Mouse (Mus musculus): ENCODE measurements at regions not wholly inside any gene's neighbourhood (a gene's known extent, or its start where the extent isn't known, plus 50 kb on each side); places are given as distances from the start of the nearest gene placed in this dataset.

- H3K4me3 ChIP-seq, result no peak overlapping the region
- H3K4me2 ChIP-seq, result no peak overlapping the region
- H3K9ac ChIP-seq, result no peak overlapping the region
- no peak for ATAC-seq (ENCODE audit: extremely low read depth, insufficient number of reproducible peaks, low FRiP score, low TSS enrichment)
- H3K4me1 ChIP-seq, result peaks cover 16% of the 10 kb centered on the region
- peaks cover 23% of the 10 kb centered on the region for H3K27me3 ChIP-seq (replicated peaks)
- H3K27ac ChIP-seq (replicated peaks), result no peak overlapping the region
- no peaks in the 10 kb centered on the region for H3K36me3 ChIP-seq
- no peaks in the 10 kb centered on the region for H3K9me3 ChIP-seq
- WGBS, result 84% methylated on average over 2 of the region's 2 CpGs
These were observed 89.0 kb downstream of the 2410131K14Rik start for GRCm38 (mm10) chr5:118334054-118334453.

DNA sequence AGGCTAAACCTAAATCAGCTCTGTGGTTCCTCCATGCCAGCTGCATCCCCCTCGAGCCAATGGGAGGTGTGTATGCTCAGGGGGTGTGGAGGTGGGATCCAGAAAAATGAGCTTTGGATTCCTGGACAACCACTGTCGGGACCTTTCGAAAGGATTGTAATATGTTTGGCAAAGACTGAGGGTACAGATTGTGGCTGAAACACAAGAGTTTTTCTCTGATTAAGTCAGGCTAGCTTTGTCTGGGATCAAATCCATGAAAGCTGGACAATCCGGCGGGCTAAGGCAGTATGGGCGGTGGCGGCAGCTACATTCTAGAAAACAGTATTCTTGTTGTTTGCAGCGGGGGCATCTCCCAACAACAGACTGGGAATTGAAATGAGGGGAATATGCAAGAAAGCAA, 93.2 kb downstream of the 2410131K14Rik start:
- Histone ChIP-seq H3K27ac (replicated peaks) (no peak overlapping the region), H3K4me2 (no peak overlapping the region), H3K9ac (no peak overlapping the region), H3K4me1 (peaks cover 10% of the 10 kb centered on the region), H3K9me3 (no peaks in the 10 kb centered on the region), H3K4me3 (no peak overlapping the region), H3K36me3 (no peaks in the 10 kb centered on the region), H3K27me3 (replicated peaks) (0 out of 2 replicates have a peak, but pooled peaks cover 5% of the 10 kb centered on the region)
- 83% methylated on average over 8 of the region's 8 CpGs for WGBS
- ATAC-seq (ENCODE audit: extremely low read depth, insufficient number of reproducible peaks, low FRiP score, low TSS enrichment), result no peak

DNA sequence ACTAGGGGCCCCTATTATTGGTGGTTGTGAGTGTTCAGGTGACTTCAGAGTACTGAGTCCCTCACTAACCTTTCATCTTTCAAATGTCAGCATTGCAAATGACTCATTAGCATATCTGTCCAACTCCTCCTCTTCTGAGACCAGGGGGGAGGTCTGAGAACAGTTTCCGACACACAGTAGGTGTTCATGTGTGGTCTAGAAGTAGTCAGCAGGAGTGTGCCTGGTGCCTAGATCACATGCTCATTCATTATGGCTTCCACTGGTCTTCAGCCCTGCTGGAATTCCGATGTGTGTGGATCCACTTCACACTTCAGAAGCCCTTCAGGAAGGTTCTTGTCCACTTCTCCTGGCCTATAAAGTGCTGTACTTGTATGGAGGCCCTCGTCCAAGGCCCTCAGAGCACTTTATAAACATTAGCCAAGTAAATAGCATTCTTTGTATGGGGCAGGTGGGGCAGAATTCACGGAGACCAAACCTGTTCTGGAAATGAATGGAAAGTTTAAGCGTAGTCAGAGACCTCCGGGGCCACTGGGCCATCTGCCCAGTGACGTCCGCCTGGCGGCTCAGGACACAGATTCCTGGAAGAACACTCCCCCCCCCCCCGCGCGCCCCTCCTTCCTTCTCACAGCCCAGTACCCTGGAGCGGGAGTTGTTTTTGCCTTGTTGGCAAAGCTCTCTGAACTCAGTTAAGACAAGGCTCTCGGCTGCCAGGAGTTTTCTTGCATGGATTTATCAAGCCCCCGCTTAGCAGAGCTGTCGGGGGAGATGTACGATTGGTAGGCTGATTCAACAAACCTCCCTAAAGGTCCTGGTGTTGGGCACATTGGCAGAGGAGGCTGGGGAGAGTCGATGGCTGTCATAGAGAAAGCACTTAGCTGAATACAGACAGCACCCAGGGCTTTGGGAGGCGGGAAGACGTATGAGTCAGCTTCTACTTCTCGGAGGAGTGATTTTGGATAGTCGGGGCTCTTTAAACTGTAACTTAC, 94.9 kb downstream of the 2410131K14Rik start:
- no peaks in the 10 kb centered on the region for H3K36me3 ChIP-seq
- peak overlapping the region; percentile 29 for H3K4me2 ChIP-seq
- no peak overlapping the region for H3K4me3 ChIP-seq
- no peaks in the 10 kb centered on the region for H3K9me3 ChIP-seq
- peak overlapping the region; percentile 33 for H3K27ac ChIP-seq (replicated peaks)
- ATAC-seq (ENCODE audit: extremely low read depth, insufficient number of reproducible peaks, low FRiP score, low TSS enrichment), result no peak; the same call in 1 of the 2 replicates
- H3K27me3 ChIP-seq (replicated peaks), result 0 out of 2 replicates have a peak, but pooled peaks cover 5% of the 10 kb centered on the region
- H3K9ac ChIP-seq, result peak overlapping the region; percentile 24
- peaks cover 27% of the 10 kb centered on the region for H3K4me1 ChIP-seq
- 34% methylated on average over 22 of the region's 22 CpGs for WGBS

DNA sequence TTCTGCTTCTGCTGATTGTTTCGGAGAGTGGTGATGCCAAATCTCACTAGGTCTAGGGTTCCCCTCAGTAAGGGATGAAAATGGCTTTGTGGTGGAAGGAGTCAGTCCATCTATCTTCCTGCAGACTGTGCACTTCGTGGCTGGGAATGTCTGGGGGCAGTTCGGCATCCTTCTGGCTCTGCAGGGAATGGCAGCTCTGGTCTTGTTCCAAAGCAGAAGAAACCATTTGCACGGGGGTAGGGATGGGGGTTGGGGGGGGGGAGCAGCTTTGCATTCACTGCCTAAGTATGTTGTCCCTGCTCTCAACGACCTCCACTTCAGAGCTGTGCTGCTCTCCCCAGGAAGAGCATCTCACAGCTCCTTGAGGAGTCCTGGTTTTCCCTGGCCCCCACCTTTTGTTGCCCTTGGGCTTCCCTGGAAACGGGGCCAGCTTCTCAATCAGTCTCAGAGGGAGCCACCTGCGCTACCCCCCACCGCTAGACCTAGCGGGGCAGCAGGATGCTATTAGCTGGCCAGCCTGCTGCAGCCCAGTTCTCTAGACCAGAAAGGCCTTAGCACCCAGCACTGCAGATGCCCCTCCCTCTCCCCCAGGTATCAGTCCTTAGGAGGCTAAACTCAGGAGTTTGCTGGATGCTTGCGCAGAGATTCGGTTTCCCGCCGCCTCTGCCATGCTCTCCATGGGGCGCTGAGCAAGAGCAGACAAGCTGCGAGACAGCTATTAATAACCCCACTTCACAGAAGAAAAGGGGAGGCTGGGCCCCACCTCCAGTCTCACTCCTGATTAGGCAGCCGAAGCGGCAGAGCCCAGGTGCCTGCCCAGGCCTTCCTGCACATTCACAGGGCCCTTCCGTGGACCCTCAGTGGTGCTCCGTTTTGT, 98.7 kb downstream of the 2410131K14Rik start:
- Histone ChIP-seq H3K27ac (replicated peaks) (peak overlapping the region; percentile 48), H3K27me3 (replicated peaks) (0 out of 2 replicates have a peak, but pooled peaks cover 5% of the 10 kb centered on the region), H3K36me3 (no peaks in the 10 kb centered on the region), H3K4me3 (peak overlapping the region; percentile 25), H3K9ac (peak overlapping the region; percentile 42), H3K9me3 (no peaks in the 10 kb centered on the region), H3K4me1 (peaks cover 27% of the 10 kb centered on the region), H3K4me2 (peak overlapping the region; percentile 64)
- 8% methylated on average over 19 of the region's 19 CpGs for WGBS
- no peak for ATAC-seq (ENCODE audit: extremely low read depth, insufficient number of reproducible peaks, low FRiP score, low TSS enrichment)

- H3K27ac ChIP-seq (replicated peaks), result no peak overlapping the region
- H3K4me3 ChIP-seq, result no peak overlapping the region
- no peaks in the 10 kb centered on the region for H3K36me3 ChIP-seq
- no peak overlapping the region for H3K9ac ChIP-seq
- H3K9me3 ChIP-seq, result no peaks in the 10 kb centered on the region
- peaks cover 20% of the 10 kb centered on the region for H3K4me1 ChIP-seq
- WGBS, result 78% methylated on average over 3 of the region's 3 CpGs
- ATAC-seq (ENCODE audit: extremely low read depth, insufficient number of reproducible peaks, low FRiP score, low TSS enrichment), result no peak
- H3K4me2 ChIP-seq, result no peak overlapping the region
- H3K27me3 ChIP-seq (replicated peaks), result 0 out of 2 replicates have a peak, but pooled peaks cover 5% of the 10 kb centered on the region
These were observed 100.2 kb downstream of the 2410131K14Rik start for GRCm38 (mm10) chr5:118345226-118345625.

DNA sequence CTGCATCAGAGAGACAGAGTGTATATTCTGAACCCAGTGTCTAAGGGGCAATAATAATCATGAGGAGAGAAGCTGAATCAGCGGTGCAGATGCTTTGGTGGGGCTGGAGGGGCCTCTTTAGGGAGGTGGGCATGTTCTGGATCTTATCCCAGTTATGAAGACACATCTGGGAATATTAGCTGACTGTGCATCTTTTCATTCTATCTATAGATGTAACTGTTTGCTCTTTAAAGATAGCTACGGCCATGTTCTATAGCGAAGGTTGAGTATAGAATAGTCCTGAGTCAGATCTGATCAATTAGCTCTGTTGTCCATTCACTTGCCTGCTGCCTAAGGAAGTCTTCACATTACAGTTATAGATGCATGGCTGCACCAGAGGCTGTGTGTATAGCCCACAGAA, 104.0 kb downstream of the 2410131K14Rik start:
- no peaks in the 10 kb centered on the region for H3K27me3 ChIP-seq (replicated peaks)
- H3K9ac ChIP-seq, result no peak overlapping the region
- 88% methylated on average over 3 of the region's 3 CpGs for WGBS
- H3K4me2 ChIP-seq, result no peak overlapping the region
- H3K4me3 ChIP-seq, result no peak overlapping the region
- H3K4me1 ChIP-seq, result peaks cover 17% of the 10 kb centered on the region
- H3K27ac ChIP-seq (replicated peaks), result no peak overlapping the region
- ATAC-seq (ENCODE audit: extremely low read depth, insufficient number of reproducible peaks, low FRiP score, low TSS enrichment), result no peak
- H3K9me3 ChIP-seq, result no peaks in the 10 kb centered on the region; the same call in 1 of the 2 replicates
- H3K36me3 ChIP-seq, result no peaks in the 10 kb centered on the region

DNA sequence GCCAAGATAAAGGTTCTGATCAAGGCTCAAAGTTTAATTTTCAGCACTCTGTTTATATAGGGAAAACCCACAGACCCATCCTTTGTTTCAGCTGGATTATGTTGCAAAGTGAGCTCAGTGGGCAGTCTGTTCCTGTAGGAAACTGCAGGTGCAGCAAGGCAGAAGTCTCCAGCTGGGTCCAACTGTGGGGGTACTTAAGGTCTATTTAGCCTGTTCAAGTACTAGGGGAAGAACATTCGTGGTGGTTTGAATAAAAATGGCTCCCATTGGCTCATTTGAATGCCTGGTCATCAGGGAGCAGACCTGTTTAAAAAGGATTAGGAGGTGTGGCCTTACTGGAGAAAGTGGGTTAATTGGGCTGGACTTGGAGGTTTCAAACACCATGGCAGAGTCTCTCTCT, 106.3 kb downstream of the 2410131K14Rik start:
- 53% methylated on average over 1 of the region's 1 CpGs for WGBS

GRCm38 (mm10) chr5:118352142-118352541, 107.1 kb downstream of the 2410131K14Rik start:
- ATAC-seq (ENCODE audit: extremely low read depth, insufficient number of reproducible peaks, low FRiP score, low TSS enrichment), result no peak
- H3K27ac ChIP-seq (replicated peaks), result no peak overlapping the region
- no peaks in the 10 kb centered on the region for H3K27me3 ChIP-seq (replicated peaks)
- H3K4me2 ChIP-seq, result no peak overlapping the region
- H3K4me3 ChIP-seq, result no peak overlapping the region
- no peaks in the 10 kb centered on the region for H3K36me3 ChIP-seq
- H3K4me1 ChIP-seq, result peaks cover 29% of the 10 kb centered on the region
- H3K9ac ChIP-seq, result no peak overlapping the region
- 80% methylated on average over 4 of the region's 4 CpGs for WGBS
- H3K9me3 ChIP-seq, result no peaks in the 10 kb centered on the region; the same call in 1 of the 2 replicates

More for the DNA sequence above, 106.3 kb downstream of the 2410131K14Rik start:
- no peak overlapping the region for H3K4me2 ChIP-seq
- H3K27ac ChIP-seq (replicated peaks), result no peak overlapping the region
- no peak for ATAC-seq (ENCODE audit: extremely low read depth, insufficient number of reproducible peaks, low FRiP score, low TSS enrichment)
- H3K4me1 ChIP-seq, result peaks cover 28% of the 10 kb centered on the region
- H3K27me3 ChIP-seq (replicated peaks), result no peaks in the 10 kb centered on the region
- no peak overlapping the region for H3K4me3 ChIP-seq
- no peaks in the 10 kb centered on the region; the same call in 1 of the 2 replicates for H3K9me3 ChIP-seq
- no peak overlapping the region for H3K9ac ChIP-seq
- no peaks in the 10 kb centered on the region for H3K36me3 ChIP-seq

- Histone ChIP-seq H3K36me3 (no peaks in the 10 kb centered on the region), H3K9ac (no peak overlapping the region), H3K4me3 (no peak overlapping the region), H3K27me3 (replicated peaks) (0 out of 2 replicates have a peak, but pooled peaks cover 2% of the 10 kb centered on the region), H3K4me2 (no peak overlapping the region), H3K9me3 (no peaks in the 10 kb centered on the region; the same call in 1 of the 2 replicates), H3K4me1 (peaks cover 29% of the 10 kb centered on the region), H3K27ac (replicated peaks) (no peak overlapping the region)
- ATAC-seq (ENCODE audit: extremely low read depth, insufficient number of reproducible peaks, low FRiP score, low TSS enrichment), result no peak
- WGBS, result 25% methylated on average over 6 of the region's 6 CpGs
These were observed 108.0 kb downstream of the 2410131K14Rik start for GRCm38 (mm10) chr5:118353061-118353460.

DNA sequence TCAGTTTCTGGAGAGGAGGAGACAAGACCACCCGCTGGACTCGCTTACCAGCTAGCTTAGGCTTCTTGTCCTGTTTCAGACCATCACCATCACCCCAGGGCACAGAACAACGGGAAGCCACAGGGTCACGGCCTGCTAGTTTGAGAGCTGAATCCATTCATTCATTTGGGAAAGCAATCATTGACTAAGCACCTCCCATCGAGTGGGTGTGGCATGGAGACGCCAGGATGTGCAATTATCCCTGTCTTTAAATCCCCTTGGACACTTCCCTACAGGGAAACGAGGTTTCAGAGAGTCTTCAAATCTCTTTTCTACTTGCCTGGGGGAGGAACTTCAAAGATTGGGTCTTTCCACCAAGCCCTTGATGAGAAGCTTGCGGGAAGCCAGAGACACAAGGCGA, 108.7 kb downstream of the 2410131K14Rik start:
- no peak overlapping the region for H3K4me3 ChIP-seq
- WGBS, result 31% methylated on average over 9 of the region's 9 CpGs
- H3K4me2 ChIP-seq, result peak overlapping the region; percentile 25
- H3K4me1 ChIP-seq, result peaks cover 29% of the 10 kb centered on the region
- no peaks in the 10 kb centered on the region; the same call in 1 of the 2 replicates for H3K9me3 ChIP-seq
- H3K36me3 ChIP-seq, result no peaks in the 10 kb centered on the region
- H3K27me3 ChIP-seq (replicated peaks), result 0 out of 2 replicates have a peak, but pooled peaks cover 2% of the 10 kb centered on the region
- H3K27ac ChIP-seq (replicated peaks), result 0 out of 2 replicates have a peak overlapping the region, but pooled peaks have one; percentile 24
- no peak for ATAC-seq (ENCODE audit: extremely low read depth, insufficient number of reproducible peaks, low FRiP score, low TSS enrichment)
- H3K9ac ChIP-seq, result no peak overlapping the region

DNA sequence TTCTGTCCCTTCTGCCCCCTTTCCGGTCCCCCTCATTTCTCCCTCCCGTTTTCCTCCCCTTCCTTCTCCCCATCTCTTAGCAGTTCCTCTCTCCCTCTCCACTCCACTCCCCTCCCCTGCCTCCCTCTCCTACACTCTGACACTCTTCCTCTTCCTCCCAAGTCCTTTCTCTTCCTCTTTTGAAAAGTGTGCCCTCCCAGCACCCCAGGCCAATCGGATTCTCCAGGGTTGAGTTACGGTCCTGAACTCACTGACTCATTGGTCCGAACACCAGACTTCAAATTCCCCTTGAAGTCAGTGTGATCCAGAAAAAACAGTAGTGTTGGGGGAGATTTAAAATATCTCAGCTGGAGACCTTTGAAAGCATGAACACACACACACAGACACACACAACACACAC, 109.1 kb downstream of the 2410131K14Rik start:
- Histone ChIP-seq H3K4me1 (peaks cover 29% of the 10 kb centered on the region), H3K36me3 (no peaks in the 10 kb centered on the region), H3K27me3 (replicated peaks) (0 out of 2 replicates have a peak, but pooled peaks cover 2% of the 10 kb centered on the region), H3K27ac (replicated peaks) (0 out of 2 replicates have a peak overlapping the region, but pooled peaks have one; percentile 24), H3K9me3 (no peaks in the 10 kb centered on the region; the same call in 1 of the 2 replicates), H3K4me2 (peak overlapping the region; percentile 25; the same call in 1 of the 2 replicates), H3K4me3 (no peak overlapping the region), H3K9ac (0 out of 2 replicates have a peak overlapping the region, but pooled peaks have one; percentile 14)
- 34% methylated on average over 5 of the region's 5 CpGs for WGBS
- ATAC-seq (ENCODE audit: extremely low read depth, insufficient number of reproducible peaks, low FRiP score, low TSS enrichment), result no peak

Data from heart, embryonic 13.5 days (tissue).